Mouse (Mus musculus) midbrain, embryonic 11.5 days (tissue): ENCODE results near the gene Cldn10. TPM values are rescaled to one million over a fixed set of nuclear protein-coding genes. Genes with fewer than 3 reads are reported as not detected.
"Not testable (repeated sequence)": the region's sequence is repeated elsewhere in the genome, so short reads cannot be mapped to it uniquely, and the experiment has no call there.

Source experiments
- ATAC-seq: fragments of 200-750 bp; cut with Nextera tagmentation; 2 replicates; pipeline ENCODE4 v1.8.0; 2017; ENCODE audit warnings: moderate TSS enrichment, moderate library complexity; ENCODE audit not compliant: low FRiP score
- DNase-seq: peaks from one replicate; pipeline ENCODE4 v3.0.0; 2015; ENCODE audit warnings: low spot score; ENCODE audit errors: missing footprints
- H3K27ac ChIP-seq: fragments of 300-500 bp; sonication (generic); 2 replicates; pipeline ENCODE4 v1.5.1; 2014; ENCODE audit warnings: low read depth, low read length
- H3K27me3 ChIP-seq: fragments of 300-500 bp; sonication (generic); 2 replicates; pipeline ENCODE4 v1.6.1; 2014; ENCODE audit warnings: mild to moderate bottlenecking, low read length, moderate library complexity, mixed read lengths; ENCODE audit not compliant: control insufficient read depth, insufficient read depth
- H3K36me3 ChIP-seq: fragments of 300-500 bp; sonication (generic); 2 replicates; pipeline ENCODE4 v1.6.1; 2014; ENCODE audit warnings: mild to moderate bottlenecking, low read length, moderate library complexity, mixed read lengths; ENCODE audit not compliant: control insufficient read depth, insufficient read depth
- H3K4me1 ChIP-seq: fragments of 300-500 bp; sonication (generic); 2 replicates; pipeline ENCODE4 v1.6.1; 2014; ENCODE audit warnings: low read length; ENCODE audit not compliant: control insufficient read depth, insufficient read depth
- H3K4me2 ChIP-seq: fragments of 300-500 bp; sonication (generic); 2 replicates; pipeline ENCODE4 v1.6.1; 2014; ENCODE audit warnings: mild to moderate bottlenecking, moderate library complexity
- H3K4me3 ChIP-seq: fragments of 300-500 bp; sonication (generic); 2 replicates; pipeline ENCODE4 v1.5.1; 2014; ENCODE audit warnings: low read depth, low read length
- H3K9ac ChIP-seq: fragments of 300-500 bp; sonication (generic); 2 replicates; pipeline ENCODE4 v1.6.1; 2014; ENCODE audit warnings: low read length
- H3K9me3 ChIP-seq: fragments of 300-500 bp; sonication (generic); 2 replicates; pipeline ENCODE4 v1.6.1; 2016; ENCODE audit warnings: low read length; ENCODE audit not compliant: control insufficient read depth
- WGBS: fragments of 180-500 bp; shearing (Covaris S2); extraction: QIAGEN DNeasy Blood & Tissue Kit; methylation state at CpG from one replicate; pipeline ENCODE4 v1.1.7; 2014; 5-methylcytosine and 5-hydroxymethylcytosine counted together
- polyA plus RNA-seq: library from polyadenylated mRNA; unstranded; fragments of >200 nt; fragmentation: Nextera tagmentation; extraction: Ambion mirVana; gene quantifications from 2 replicates; pipeline ENCODE4 v1.2.1, GENCODE M21; 2014

The Cldn10 gene
- polyA plus RNA-seq, 1 experiment from 2014 or later, result 0.86 TPM

GRCm38 (mm10) chr14:118808183-118808582, 20.5 kb downstream of the Cldn10 start:
- H3K9ac ChIP-seq, H3K4me2 ChIP-seq, ATAC-seq, H3K9me3 ChIP-seq, H3K4me1 ChIP-seq, H3K36me3 ChIP-seq, DNase-seq, H3K27me3 ChIP-seq, H3K4me3 ChIP-seq, H3K27ac ChIP-seq: not testable (repeated sequence)
- 81% methylated on average over 2 of the region's 2 CpGs for WGBS

- H3K4me2 ChIP-seq, result no peak overlapping the region
- H3K9ac ChIP-seq, result no peak overlapping the region
- no peak overlapping the region for H3K4me3 ChIP-seq
- H3K9me3 ChIP-seq, result no peaks in the 10 kb centered on the region
- 81% methylated on average over 4 of the region's 4 CpGs for WGBS
- H3K27ac ChIP-seq, result no peak overlapping the region
- H3K36me3 ChIP-seq, result no peaks in the 10 kb centered on the region
- DNase-seq (no peak), ATAC-seq (no peak)
- H3K4me1 ChIP-seq, result no peaks in the 10 kb centered on the region; the same call in 1 of the 2 replicates
- no peaks in the 10 kb centered on the region for H3K27me3 ChIP-seq
Measured at GRCm38 (mm10) chr14:118809686-118810085, 22.0 kb downstream of the Cldn10 start.

- H3K4me3 ChIP-seq, DNase-seq, H3K27ac ChIP-seq, H3K9ac ChIP-seq, H3K36me3 ChIP-seq, H3K4me1 ChIP-seq, H3K27me3 ChIP-seq, ATAC-seq, H3K4me2 ChIP-seq, H3K9me3 ChIP-seq: not testable (repeated sequence)
Measured at GRCm38 (mm10) chr14:118811256-118811655, 23.5 kb downstream of the Cldn10 start.

DNA sequence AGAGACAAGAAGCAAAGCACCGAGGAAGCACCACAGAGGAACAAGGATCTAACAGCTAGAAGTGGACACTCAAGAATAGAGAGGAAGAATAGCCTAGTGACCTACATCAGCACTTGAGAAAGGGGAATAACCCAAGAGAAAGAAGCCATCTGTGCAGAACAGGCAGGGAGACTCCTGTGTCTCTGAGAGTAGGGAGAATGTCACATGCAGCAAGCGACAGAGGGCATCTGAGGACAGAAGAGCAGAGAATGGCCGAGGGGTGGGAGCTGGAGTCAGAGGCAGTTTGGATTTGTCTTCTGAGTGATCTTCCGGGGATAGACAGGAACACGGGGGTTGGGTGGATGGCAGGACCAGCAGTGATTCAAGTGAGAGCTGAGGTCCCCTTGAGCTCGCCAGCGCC, 25.4 kb downstream of the Cldn10 start:
- DNase-seq (peak; percentile 19), ATAC-seq (no peak)
- Histone ChIP-seq H3K36me3 (no peaks in the 10 kb centered on the region), H3K27ac (no peak overlapping the region), H3K4me3 (no peak overlapping the region), H3K9me3 (no peaks in the 10 kb centered on the region), H3K27me3 (no peaks in the 10 kb centered on the region), H3K9ac (no peak overlapping the region), H3K4me1 (no peaks in the 10 kb centered on the region; the same call in 1 of the 2 replicates), H3K4me2 (no peak overlapping the region)
- WGBS, result 74% methylated on average over 7 of the region's 7 CpGs

- ATAC-seq (0 out of 2 replicates have a peak, but pooled peaks have one; percentile 41), DNase-seq (peak; percentile 98)
- H3K27me3 ChIP-seq, result no peaks in the 10 kb centered on the region
- H3K4me1 ChIP-seq, result no peaks in the 10 kb centered on the region; the same call in 1 of the 2 replicates
- H3K4me3 ChIP-seq, result no peak overlapping the region
- H3K27ac ChIP-seq, result no peak overlapping the region
- no peaks in the 10 kb centered on the region for H3K9me3 ChIP-seq
- H3K36me3 ChIP-seq, result no peaks in the 10 kb centered on the region
- no peak overlapping the region for H3K4me2 ChIP-seq
- WGBS, result 20% methylated on average over 4 of the region's 4 CpGs
- H3K9ac ChIP-seq, result no peak overlapping the region
Measured at GRCm38 (mm10) chr14:118816503-118816902, 28.8 kb downstream of the Cldn10 start.

DNA sequence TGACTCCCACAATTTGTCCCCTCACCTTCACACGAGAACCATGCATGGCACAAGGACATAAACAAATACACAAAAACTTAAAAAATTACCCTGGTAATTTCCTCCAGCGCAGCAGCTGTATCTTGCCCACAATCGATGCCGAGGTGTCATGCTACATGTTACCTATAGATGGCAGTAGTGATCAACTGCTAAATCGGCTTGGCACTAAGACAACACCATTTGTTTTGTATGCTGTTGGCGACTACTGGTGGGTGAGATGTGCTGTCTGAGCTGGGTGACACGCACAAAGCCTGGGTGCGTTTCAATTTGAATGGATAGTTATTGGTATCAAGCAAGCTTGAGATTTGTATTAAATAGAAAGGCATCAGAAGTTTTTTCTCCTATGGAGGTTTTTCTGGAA, 32.4 kb downstream of the Cldn10 start:
- Histone ChIP-seq H3K36me3 (no peaks in the 10 kb centered on the region), H3K27me3 (no peaks in the 10 kb centered on the region), H3K4me3 (no peak overlapping the region), H3K4me2 (no peak overlapping the region), H3K27ac (no peak overlapping the region), H3K9me3 (no peaks in the 10 kb centered on the region), H3K9ac (no peak overlapping the region), H3K4me1 (no peaks in the 10 kb centered on the region)
- 0 out of 2 replicates have a peak, but pooled peaks have one; percentile 30 for ATAC-seq
- 13% methylated on average over 8 of the region's 8 CpGs for WGBS
- peak; percentile 94 for DNase-seq

GRCm38 (mm10) chr14:118822816-118823215, 35.1 kb downstream of the Cldn10 start:
- H3K4me3 ChIP-seq, result no peak overlapping the region
- H3K9ac ChIP-seq, result no peak overlapping the region
- WGBS, result 83% methylated on average over 4 of the region's 4 CpGs
- no peak overlapping the region for H3K27ac ChIP-seq
- no peaks in the 10 kb centered on the region for H3K36me3 ChIP-seq
- H3K27me3 ChIP-seq, result no peaks in the 10 kb centered on the region
- H3K9me3 ChIP-seq, result no peaks in the 10 kb centered on the region
- peak; percentile 23 for DNase-seq
- ATAC-seq, result no peak
- H3K4me2 ChIP-seq, result no peak overlapping the region
- H3K4me1 ChIP-seq, result peaks cover 7% of the 10 kb centered on the region

DNA sequence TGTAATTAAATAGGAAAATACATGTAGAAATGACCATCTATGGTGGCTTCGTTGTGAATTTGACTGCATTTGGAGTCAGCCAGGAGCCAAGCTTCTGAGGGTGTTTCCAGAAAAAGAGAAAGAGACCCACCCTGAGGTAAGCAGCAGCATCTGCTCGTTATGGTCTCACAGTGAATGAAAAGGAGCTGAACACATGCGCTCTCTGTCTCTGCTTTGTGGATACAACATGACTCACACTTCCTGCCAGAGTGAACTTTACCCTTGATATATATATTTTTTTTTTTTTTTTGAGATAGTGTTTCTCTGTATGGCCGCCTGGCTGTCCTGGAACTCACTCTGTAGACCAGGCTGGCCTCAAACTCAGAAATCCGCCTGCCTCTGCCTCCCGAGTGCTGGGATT, 35.6 kb downstream of the Cldn10 start:
- WGBS, result 89% methylated on average over 6 of the region's 6 CpGs
- DNase-seq (no peak), ATAC-seq (no peak)
- Histone ChIP-seq H3K4me2 (no peak overlapping the region), H3K27me3 (no peaks in the 10 kb centered on the region), H3K4me3 (no peak overlapping the region), H3K27ac (no peak overlapping the region), H3K9me3 (no peaks in the 10 kb centered on the region), H3K4me1 (peaks cover 7% of the 10 kb centered on the region), H3K9ac (no peak overlapping the region), H3K36me3 (no peaks in the 10 kb centered on the region)

GRCm38 (mm10) chr14:118826346-118826745, 38.6 kb downstream of the Cldn10 start:
- 67% methylated on average over 8 of the region's 8 CpGs for WGBS
- Histone ChIP-seq H3K27me3 (no peaks in the 10 kb centered on the region), H3K9ac (no peak overlapping the region), H3K4me3 (no peak overlapping the region), H3K4me2 (no peak overlapping the region), H3K9me3 (no peaks in the 10 kb centered on the region), H3K4me1 (peaks cover 7% of the 10 kb centered on the region), H3K36me3 (no peaks in the 10 kb centered on the region), H3K27ac (no peak overlapping the region)
- DNase-seq, result peak; percentile 86
- ATAC-seq, result no peak
